Mouse (Mus musculus) embryonic facial prominence, embryonic 11.5 days (tissue): ENCODE results near the gene Nos3. TPM values are rescaled to one million over a fixed set of nuclear protein-coding genes. Genes with fewer than 3 reads are reported as not detected.

Experiments
- ATAC-seq: fragments of 200-750 bp; cut with Nextera tagmentation; replicated peaks from 2 replicates; pipeline ENCODE4 v1.8.0; 2017; ENCODE audit warnings: low read depth; ENCODE audit not compliant: insufficient number of reproducible peaks, low FRiP score, low TSS enrichment
- DNase-seq: peaks from one replicate; pipeline ENCODE4 v3.0.0-alpha.2; 2015; ENCODE audit warnings: low spot score
- H3K27ac ChIP-seq: fragments of 300-500 bp; sonication (generic); replicated peaks from 2 replicates; pipeline ENCODE4 v1.5.1; 2014; ENCODE audit warnings: mild to moderate bottlenecking, low read depth, low read length, control low read depth
- H3K27me3 ChIP-seq: fragments of 300-500 bp; sonication (generic); 2 replicates; pipeline ENCODE4 v1.6.1; 2014; ENCODE audit warnings: mild to moderate bottlenecking, low read length, moderate library complexity, mixed read lengths; ENCODE audit not compliant: control insufficient read depth, insufficient read depth
- H3K36me3 ChIP-seq: fragments of 300-500 bp; sonication (generic); replicated peaks from 2 replicates; pipeline ENCODE4 v1.6.1; 2014; ENCODE audit warnings: low read depth, mild to moderate bottlenecking, low read length, moderate library complexity, mixed read lengths; ENCODE audit not compliant: control insufficient read depth, insufficient read depth
- H3K4me1 ChIP-seq: fragments of 300-500 bp; sonication (generic); 2 replicates; pipeline ENCODE4 v1.6.1; 2014; ENCODE audit warnings: low read length, mixed read lengths; ENCODE audit not compliant: control insufficient read depth, insufficient read depth
- H3K4me2 ChIP-seq: fragments of 300-500 bp; sonication (generic); 2 replicates; pipeline ENCODE4 v1.6.1; 2014; ENCODE audit warnings: low read depth, mild to moderate bottlenecking, control low read depth, low read length, moderate library complexity
- H3K4me3 ChIP-seq: fragments of 300-500 bp; sonication (generic); 2 replicates; pipeline ENCODE4 v1.5.1; 2014; ENCODE audit warnings: low read depth, low read length, control low read depth
- H3K9ac ChIP-seq: fragments of 300-500 bp; sonication (generic); replicated peaks from 2 replicates; pipeline ENCODE4 v1.6.1; 2014; ENCODE audit warnings: mild to moderate bottlenecking, control low read depth, low read length
- H3K9me3 ChIP-seq: fragments of 300-500 bp; sonication (generic); replicated peaks from 2 replicates; pipeline ENCODE4 v1.6.1; 2016; ENCODE audit warnings: mild to moderate bottlenecking, low read length, inconsistent platforms, mixed read lengths; ENCODE audit not compliant: control insufficient read depth
- WGBS: fragments of 180-500 bp; shearing (Covaris S2); extraction: QIAGEN DNeasy Blood & Tissue Kit; methylation state at CpG from one replicate; pipeline ENCODE4 v1.1.7; 2014; 5-methylcytosine and 5-hydroxymethylcytosine counted together
- polyA plus RNA-seq: library from polyadenylated mRNA; unstranded; fragments of >200 nt; fragmentation: Nextera tagmentation; extraction: Ambion mirVana; gene quantifications from 2 replicates; pipeline ENCODE4 v1.2.1, GENCODE M21; 2014

Gene Nos3
- polyA plus RNA-seq, 1 experiment from 2014 or later: 3.2 TPM

DNA sequence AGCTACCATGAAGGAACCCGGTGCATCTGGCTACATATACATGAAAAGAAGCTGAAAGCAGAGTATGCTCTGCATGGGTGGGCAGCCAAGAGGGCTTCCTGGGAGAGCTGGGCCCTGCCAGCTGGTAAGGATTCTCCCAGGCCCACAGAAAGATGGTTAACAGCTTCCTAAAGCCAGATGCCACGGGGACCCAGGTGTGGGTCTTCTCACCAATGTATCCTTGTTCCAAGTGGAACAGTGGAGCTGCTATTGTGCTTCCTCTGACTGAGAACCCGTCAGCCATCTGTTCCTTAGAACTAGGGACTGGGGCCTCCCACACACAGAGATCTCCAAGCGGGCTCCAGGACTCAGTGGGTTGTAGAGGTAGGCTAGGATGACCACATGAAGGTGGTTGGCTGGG is 7.8 kb upstream of the Nos3 start:
- DNase-seq (no peak), ATAC-seq (no peak)
- Histone ChIP-seq H3K36me3 (no peaks in the 10 kb centered on the region), H3K4me1 (peaks cover 5% of the 10 kb centered on the region), H3K27ac (no peak overlapping the region), H3K9ac (no peak overlapping the region), H3K4me3 (no peak overlapping the region), H3K27me3 (peaks cover 7% of the 10 kb centered on the region; the same call in 1 of the 2 replicates), H3K4me2 (no peak overlapping the region), H3K9me3 (no peaks in the 10 kb centered on the region)
- WGBS: 56% methylated on average over 4 of the region's 4 CpGs

DNA sequence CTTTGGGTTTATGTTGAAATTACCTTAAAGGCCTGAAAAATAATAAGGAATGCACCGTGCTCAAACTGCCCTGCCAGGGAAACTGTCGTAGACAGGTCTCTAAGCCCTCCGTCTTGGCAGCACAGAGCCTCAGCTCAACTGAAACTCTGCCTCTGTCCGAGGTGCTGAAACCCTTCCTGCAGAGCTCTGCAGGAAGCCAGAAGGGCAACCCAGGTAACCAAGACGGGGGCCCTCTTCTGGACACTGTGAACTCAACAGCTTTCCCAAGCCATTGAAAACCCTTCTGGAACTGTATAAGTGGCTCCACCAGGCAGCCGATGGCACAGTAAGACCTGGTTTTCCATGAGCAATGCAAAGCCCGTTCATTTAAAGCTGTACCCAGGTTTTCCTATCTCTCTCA is 7.1 kb upstream of the Nos3 start:
- DNase-seq (peak; percentile 97), ATAC-seq (no peak)
- 13% methylated on average over 7 of the region's 7 CpGs for WGBS
- H3K4me1 ChIP-seq: peaks cover 1% of the 10 kb centered on the region
- H3K9me3 ChIP-seq: no peaks in the 10 kb centered on the region
- H3K36me3 ChIP-seq: no peaks in the 10 kb centered on the region
- peaks cover 3% of the 10 kb centered on the region; the same call in 1 of the 2 replicates for H3K27me3 ChIP-seq
- no peak overlapping the region for H3K4me3 ChIP-seq
- no peak overlapping the region for H3K4me2 ChIP-seq
- no peak overlapping the region for H3K27ac ChIP-seq
- H3K9ac ChIP-seq: no peak overlapping the region

DNA sequence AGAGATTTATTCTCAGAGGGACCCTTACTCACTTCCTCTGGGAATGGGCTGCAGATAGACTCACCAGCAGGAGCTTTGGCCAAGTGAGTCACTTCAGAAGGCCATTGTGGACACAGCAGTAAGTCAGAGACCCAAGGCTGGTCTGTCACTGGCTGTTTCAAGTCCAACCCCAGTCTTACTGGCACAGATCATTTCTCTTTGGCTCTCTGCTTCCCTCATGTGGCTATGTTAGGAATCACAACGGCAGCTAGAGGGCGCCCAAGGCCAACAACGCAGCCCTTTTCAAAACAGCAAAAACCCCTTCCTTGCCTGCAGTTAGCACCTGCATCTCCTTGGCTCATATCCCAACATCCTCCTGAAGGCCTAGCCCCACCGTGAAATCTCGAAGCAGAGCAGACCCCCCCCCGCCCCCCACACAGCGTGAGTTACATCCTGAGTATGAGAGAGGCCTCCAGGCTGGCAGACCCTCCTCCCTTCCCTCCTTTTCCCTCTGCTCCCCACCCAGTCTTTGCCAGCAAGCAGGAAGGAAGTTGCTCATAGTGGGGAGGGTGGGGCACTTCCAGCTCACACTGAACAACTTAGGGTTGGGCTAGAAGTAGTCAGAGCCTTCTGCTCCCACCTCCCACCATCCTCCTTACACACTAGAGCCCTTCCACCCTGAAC is 3.7 kb upstream of the Nos3 start:
- Histone ChIP-seq H3K4me3 (no peak overlapping the region), H3K4me1 (no peaks in the 10 kb centered on the region), H3K27ac (no peak overlapping the region), H3K9ac (no peak overlapping the region), H3K9me3 (no peaks in the 10 kb centered on the region), H3K36me3 (no peaks in the 10 kb centered on the region), H3K27me3 (no peaks in the 10 kb centered on the region), H3K4me2 (no peak overlapping the region)
- WGBS: 2% methylated on average over 7 of the region's 7 CpGs
- peak; percentile 84 for DNase-seq
- ATAC-seq: 0 out of 2 replicates have a peak, but pooled peaks have one; percentile 30

DNA sequence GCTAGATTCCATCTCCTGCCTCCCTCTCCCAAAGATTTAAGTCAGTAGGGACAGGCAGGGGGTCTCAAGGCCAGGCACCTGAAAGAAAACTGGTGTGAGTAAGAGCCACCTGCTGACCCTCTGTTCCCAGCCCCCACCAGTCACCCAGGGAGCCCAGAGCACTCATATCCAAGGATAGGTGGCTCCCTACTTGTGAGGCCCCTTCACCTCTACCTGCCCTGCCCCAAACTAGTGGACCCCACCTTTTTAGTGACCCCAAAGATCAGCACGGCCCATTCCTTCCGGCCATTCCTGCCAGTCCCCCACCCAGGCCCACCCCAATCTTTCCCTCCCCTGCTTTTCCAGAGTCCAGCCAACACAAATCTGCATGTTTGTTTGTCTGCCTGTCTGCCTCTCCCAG is 1.1 kb upstream of the Nos3 start:
- no peak for ATAC-seq
- DNase-seq: no peak
- Histone ChIP-seq H3K4me3 (no peak overlapping the region), H3K9ac (no peak overlapping the region), H3K27me3 (no peaks in the 10 kb centered on the region), H3K9me3 (no peaks in the 10 kb centered on the region), H3K4me1 (no peaks in the 10 kb centered on the region), H3K27ac (no peak overlapping the region), H3K36me3 (no peaks in the 10 kb centered on the region), H3K4me2 (no peak overlapping the region)
- WGBS: 78% methylated on average over 2 of the region's 2 CpGs

DNA sequence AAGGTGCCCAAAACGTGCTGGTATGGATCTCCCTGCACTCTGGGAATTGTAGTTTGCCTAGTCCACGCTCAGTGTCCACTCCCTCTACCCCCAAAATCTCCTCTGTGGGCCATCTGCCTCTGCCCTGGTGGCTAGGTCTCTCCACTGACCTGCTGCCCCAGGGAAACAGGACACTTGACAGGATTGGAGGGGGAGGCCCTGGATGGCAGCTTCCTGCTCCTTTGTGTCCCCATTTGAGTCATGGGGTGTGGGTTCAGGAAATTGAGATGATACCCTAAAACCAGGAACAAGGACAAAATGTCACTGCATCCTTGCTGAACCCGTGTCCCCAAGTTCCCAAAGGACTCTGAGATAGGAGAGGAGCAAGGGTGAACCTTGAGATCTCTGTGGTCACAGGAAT is 549 bp upstream of the Nos3 start:
- DNase-seq (no peak), ATAC-seq (no peak)
- WGBS: 54% methylated on average over 3 of the region's 3 CpGs
- Histone ChIP-seq H3K4me3 (no peak overlapping the region), H3K4me1 (no peaks in the 10 kb centered on the region), H3K9me3 (no peaks in the 10 kb centered on the region), H3K9ac (no peak overlapping the region), H3K27me3 (no peaks in the 10 kb centered on the region), H3K27ac (no peak overlapping the region), H3K4me2 (no peak overlapping the region), H3K36me3 (no peaks in the 10 kb centered on the region)

DNA sequence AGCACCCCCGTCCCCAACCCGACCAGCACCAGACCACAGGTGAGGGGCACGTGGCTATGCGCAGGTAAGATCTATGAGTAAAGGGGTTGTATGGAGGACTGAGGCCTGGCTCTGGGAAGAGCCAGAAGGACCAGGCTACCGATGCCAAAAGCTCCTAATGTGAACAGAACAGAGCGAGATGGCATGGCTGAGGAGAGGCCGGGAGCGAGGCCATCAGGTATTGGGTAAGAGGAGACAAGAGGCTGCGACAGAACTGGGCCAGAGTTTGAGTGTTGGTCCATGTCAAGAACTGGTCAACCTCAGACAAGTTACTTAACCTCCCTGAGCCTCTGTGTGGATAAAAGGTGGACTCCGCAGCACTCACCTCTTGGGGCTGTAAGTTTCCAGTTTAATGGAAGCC is 353 bp downstream of the Nos3 start:
- Histone ChIP-seq H3K36me3 (no peaks in the 10 kb centered on the region), H3K27me3 (no peaks in the 10 kb centered on the region), H3K4me1 (no peaks in the 10 kb centered on the region), H3K27ac (no peak overlapping the region), H3K4me2 (no peak overlapping the region), H3K9me3 (no peaks in the 10 kb centered on the region), H3K4me3 (0 out of 2 replicates have a peak overlapping the region, but pooled peaks have one; percentile 6), H3K9ac (no peak overlapping the region; the same call in 1 of the 2 replicates)
- DNase-seq: no peak
- no peak for ATAC-seq
- WGBS: 82% methylated on average over 10 of the region's 10 CpGs

DNA sequence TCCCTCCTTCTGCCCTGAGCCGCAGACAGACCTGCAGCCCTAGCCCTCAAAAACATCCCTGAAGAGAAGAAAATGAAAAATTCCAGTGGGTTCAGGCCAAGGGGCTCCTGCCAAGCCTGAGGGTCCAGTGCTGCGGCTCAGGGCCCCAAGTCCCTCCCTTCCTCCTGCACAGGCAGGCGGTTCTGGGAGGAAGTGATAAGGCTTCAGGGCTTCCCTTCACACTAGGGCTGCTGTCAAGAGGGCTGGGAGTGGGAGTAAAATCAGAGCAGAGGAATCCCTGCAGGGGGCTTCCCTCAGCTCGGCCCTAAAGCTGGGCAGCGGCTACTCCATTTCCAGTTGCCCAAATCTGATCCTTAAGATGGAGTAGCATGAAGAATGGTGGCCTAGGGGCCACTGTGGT is 918 bp downstream of the Nos3 start:
- Histone ChIP-seq H3K4me3 (no peak overlapping the region), H3K36me3 (no peaks in the 10 kb centered on the region), H3K9me3 (no peaks in the 10 kb centered on the region), H3K4me2 (no peak overlapping the region; the same call in 1 of the 2 replicates), H3K27ac (no peak overlapping the region), H3K9ac (no peak overlapping the region), H3K4me1 (no peaks in the 10 kb centered on the region), H3K27me3 (no peaks in the 10 kb centered on the region)
- ATAC-seq: no peak
- WGBS: 35% methylated on average over 5 of the region's 5 CpGs
- no peak for DNase-seq

DNA sequence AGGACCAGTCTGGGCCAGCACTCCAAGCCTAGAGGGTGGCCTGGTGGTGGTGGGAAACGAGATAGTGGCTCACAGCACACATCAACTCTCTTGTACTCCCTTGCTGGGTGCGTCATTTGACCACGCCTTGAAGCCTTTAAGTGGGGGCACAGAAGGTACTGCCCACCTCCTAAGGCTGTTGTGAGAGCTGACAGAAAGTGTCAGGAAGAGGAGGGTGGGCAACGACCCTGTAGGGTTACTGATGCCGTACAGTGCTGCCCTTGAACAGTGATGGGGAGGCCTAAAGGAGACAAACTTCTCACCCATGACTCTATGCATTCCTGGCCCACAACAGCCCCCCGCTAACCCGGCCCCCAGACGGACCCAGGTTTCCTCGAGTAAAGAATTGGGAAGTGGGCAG is 1.8 kb downstream of the Nos3 start:
- no peak overlapping the region for H3K4me2 ChIP-seq
- ATAC-seq (no peak), DNase-seq (no peak)
- WGBS: 78% methylated on average over 9 of the region's 9 CpGs
- H3K27me3 ChIP-seq: no peaks in the 10 kb centered on the region
- no peak overlapping the region for H3K27ac ChIP-seq
- no peaks in the 10 kb centered on the region for H3K4me1 ChIP-seq
- H3K9me3 ChIP-seq: no peaks in the 10 kb centered on the region
- H3K4me3 ChIP-seq: no peak overlapping the region
- no peaks in the 10 kb centered on the region for H3K36me3 ChIP-seq
- H3K9ac ChIP-seq: no peak overlapping the region
